Mouse (Mus musculus) spleen, postnatal 4 days (tissue): Measurements from ENCODE around the gene Snrnp70.

ENCODE experiments used
- DNase-seq, 2 experiments: peaks; one replicate each; pipeline ENCODE4 v3.0.0; 2022; ENCODE audit warnings: low spot score in 2 of 2

The Snrnp70 gene

GRCm38 (mm10) chr7:45395578-45396336 lies at the start of gene Snrnp70:
Gene Snrnp70 (minus strand): TSS chr7:45395742.
- peak; percentile 100 for DNase-seq

GRCm38 (mm10) chr7:45443526-45444420 lies 48.2 kb upstream of the Snrnp70 start:
- DNase-seq: no peak

- no peak for DNase-seq
Measured at GRCm38 (mm10) chr7:45437521-45438276, 42.2 kb upstream of the Snrnp70 start, which contains the start of gene Ruvbl2. Gene Ruvbl2 (minus strand): TSS chr7:45438096.

- no peak for DNase-seq
Measured at GRCm38 (mm10) chr7:45437046-45437445, 41.5 kb upstream of the Snrnp70 start.

DNA sequence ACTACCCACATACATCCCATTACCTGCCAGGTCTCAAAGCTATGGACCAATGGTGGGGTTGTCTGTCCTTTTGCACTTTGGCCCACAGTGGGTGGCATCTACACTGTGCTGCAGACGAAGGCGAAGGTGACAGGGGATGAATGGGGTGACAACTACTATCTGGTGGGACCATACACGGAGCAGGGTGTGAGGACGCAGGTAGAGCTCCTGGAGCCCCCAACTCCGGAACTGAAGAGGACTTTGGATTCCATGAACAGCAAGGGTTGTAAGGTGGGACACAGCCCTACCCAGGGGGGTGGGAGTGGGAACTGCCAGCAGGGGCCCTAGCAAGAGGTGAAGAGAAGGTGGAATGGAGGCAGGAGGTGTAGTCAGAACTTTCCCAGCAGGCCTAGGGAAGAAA lies 40.9 kb upstream of the Snrnp70 start:
- no peak for DNase-seq

GRCm38 (mm10) chr7:45435038-45435437 lies 39.5 kb upstream of the Snrnp70 start:
- no peak for DNase-seq

DNA sequence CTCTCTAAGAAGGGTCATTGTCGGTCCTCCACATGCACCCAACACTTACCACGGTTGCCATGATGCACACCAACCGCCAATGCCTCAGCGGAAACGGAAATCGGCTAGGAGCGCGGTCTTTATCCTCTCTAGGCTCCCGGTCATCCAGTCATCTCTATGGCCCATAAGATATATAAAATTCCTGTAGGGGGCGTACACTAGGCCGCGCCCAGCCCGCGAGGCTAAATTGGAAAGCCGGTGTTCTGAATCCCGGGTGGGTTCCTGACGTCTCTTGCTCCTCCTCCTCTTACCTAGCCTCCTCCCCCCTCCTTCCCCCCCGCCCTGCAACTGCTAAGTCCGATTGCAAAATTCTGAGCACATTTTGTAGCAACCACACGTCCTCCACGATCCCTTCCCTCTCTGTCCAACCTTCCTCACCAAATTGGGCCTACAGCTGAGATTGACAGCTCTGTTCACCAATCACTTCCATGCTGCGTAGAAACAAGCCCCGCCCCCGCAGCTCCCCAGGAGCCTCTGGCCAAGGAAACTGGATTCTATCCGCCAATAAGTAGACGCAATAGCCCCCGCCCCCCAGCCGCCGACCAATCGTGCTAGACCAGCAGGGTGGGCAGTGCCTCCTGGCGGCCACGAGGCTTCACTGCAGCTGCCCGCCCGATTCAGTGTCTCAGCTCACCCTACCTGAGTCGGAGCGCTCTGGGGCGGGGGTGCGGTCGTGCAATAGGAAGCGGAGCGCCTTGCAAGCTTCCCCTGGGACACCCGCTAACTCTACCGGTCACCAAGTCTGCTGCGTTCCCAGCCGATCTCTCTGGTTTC lies 38.9 kb upstream of the Snrnp70 start, which contains the start of gene Gys1:
Gys1 (plus strand) TSS at position 642 of the 813 bp plus-strand sequence.
- DNase-seq: peak; percentile 100

- DNase-seq: no peak
Measured at GRCm38 (mm10) chr7:45433835-45434202, 38.3 kb upstream of the Snrnp70 start.

DNA sequence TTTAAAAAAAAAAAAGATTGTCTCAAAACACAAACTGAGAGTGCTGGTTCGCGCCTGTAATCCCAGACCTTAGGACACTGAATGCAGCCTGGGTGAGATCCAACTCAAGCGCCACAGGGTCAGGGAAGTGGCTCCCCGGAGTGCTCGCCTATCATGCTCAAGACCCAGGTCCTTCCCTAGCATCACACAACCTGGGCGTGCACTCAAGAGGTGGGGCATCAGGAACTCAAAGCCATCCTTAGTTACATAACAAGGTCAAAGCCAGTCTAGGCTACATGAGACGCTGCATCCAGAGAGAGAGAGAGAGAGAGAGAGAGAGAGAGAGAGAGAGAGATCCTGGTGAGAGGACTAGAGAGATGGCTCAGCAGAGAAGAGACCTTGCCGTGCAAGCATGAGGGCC lies 31.0 kb upstream of the Snrnp70 start:
- DNase-seq: no peak

DNA sequence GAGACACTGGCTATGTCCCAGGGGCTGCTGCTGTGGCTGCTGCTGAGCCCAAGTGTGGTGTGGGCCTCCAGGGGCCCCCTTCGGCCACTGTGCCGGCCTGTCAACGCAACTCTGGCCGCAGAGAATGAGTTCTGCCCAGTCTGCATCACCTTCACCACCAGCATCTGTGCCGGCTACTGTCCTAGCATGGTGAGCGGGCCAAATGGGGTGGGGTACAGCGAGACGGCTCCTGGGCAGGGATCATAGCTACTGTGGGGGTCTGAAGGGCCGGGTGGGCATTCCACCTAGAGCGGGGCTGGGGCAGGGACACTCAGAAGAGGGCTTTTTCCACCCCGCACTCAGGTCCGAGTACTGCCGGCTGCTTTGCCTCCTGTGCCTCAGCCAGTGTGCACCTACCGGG lies 25.7 kb upstream of the Snrnp70 start:
- no peak for DNase-seq

- no peak for DNase-seq
Measured at GRCm38 (mm10) chr7:45420615-45420919, 25.0 kb upstream of the Snrnp70 start, which contains the start of gene Lhb. Gene Lhb (plus strand): TSS chr7:45420820.

- DNase-seq: no peak
Measured at GRCm38 (mm10) chr7:45419859-45420614, 24.5 kb upstream of the Snrnp70 start.

- no peak for DNase-seq
Measured at GRCm38 (mm10) chr7:45417962-45418492, 22.5 kb upstream of the Snrnp70 start.

GRCm38 (mm10) chr7:45415636-45416035 lies 20.1 kb upstream of the Snrnp70 start:
- no peak for DNase-seq

GRCm38 (mm10) chr7:45414740-45415224 lies 19.2 kb upstream of the Snrnp70 start:
- DNase-seq: no peak

GRCm38 (mm10) chr7:45413864-45414739 lies 18.6 kb upstream of the Snrnp70 start:
- DNase-seq: no peak

- no peak for DNase-seq
Measured at GRCm38 (mm10) chr7:45413113-45413863, 17.7 kb upstream of the Snrnp70 start, which contains the start of gene Ntf5. Gene Ntf5 (plus strand): TSS chr7:45413695.

DNA sequence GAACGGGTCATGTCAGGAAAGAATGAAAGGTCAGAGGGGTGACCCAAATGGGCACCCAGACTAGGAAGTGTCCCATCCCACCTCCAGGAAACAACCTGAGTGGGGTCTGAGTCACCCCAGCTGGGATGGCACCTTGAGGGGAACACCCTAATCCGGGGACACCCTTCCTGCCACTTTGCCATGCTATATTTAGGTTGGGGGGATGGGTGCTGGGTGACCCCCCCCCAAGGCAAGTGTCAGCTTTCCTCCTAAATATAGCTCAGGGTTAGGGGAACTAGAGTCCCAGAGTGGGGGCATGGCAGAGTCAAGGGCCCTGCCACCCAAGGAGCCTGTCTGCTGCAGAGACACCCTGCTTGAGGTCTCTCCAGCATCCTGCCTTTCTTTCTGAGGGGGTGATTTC lies 16.9 kb upstream of the Snrnp70 start:
- DNase-seq: no peak
